Mouse (Mus musculus) kidney, embryonic 15.5 days (tissue): ENCODE measurements at regions not wholly inside any gene's neighbourhood (a gene's known extent, or its start where the extent isn't known, plus 50 kb on each side); places are given as distances from the start of the nearest gene placed in this dataset.
A peak's percentile ranks its signal among the peaks of the same experiment; 100 is the strongest.

Experiments
- ATAC-seq: fragments of 200-750 bp; cut with Nextera tagmentation; replicated peaks from 2 replicates; pipeline ENCODE4 v1.8.0; 2017; ENCODE audit warnings: moderate TSS enrichment; ENCODE audit not compliant: low FRiP score
- H3K27ac ChIP-seq: fragments of 300-500 bp; sonication (generic); 2 replicates; pipeline ENCODE4 v1.5.1; 2015; ENCODE audit warnings: mild to moderate bottlenecking, inconsistent platforms
- H3K27me3 ChIP-seq: fragments of 300-500 bp; sonication (generic); 2 replicates; pipeline ENCODE4 v1.6.1; 2015; ENCODE audit warnings: inconsistent platforms
- H3K36me3 ChIP-seq: fragments of 300-500 bp; sonication (generic); 2 replicates; pipeline ENCODE4 v1.6.1; 2015; ENCODE audit warnings: inconsistent platforms
- H3K4me1 ChIP-seq: fragments of 300-500 bp; sonication (generic); 2 replicates; pipeline ENCODE4 v1.6.1; 2015; ENCODE audit warnings: inconsistent platforms
- H3K4me2 ChIP-seq: fragments of 300-500 bp; sonication (generic); 2 replicates; pipeline ENCODE4 v1.6.1; 2015; ENCODE audit warnings: moderate library complexity, mild to moderate bottlenecking, inconsistent platforms
- H3K4me3 ChIP-seq: fragments of 300-500 bp; sonication (generic); replicated peaks from 2 replicates; pipeline ENCODE4 v1.5.1; 2015; ENCODE audit warnings: mild to moderate bottlenecking, inconsistent platforms
- H3K9ac ChIP-seq: fragments of 300-500 bp; sonication (generic); 2 replicates; pipeline ENCODE4 v1.6.1; 2015; ENCODE audit warnings: mild to moderate bottlenecking, inconsistent platforms
- H3K9me3 ChIP-seq: fragments of 300-500 bp; sonication (generic); replicated peaks from 2 replicates; pipeline ENCODE4 v1.6.1; 2016; ENCODE audit warnings: inconsistent platforms
- WGBS: fragments of 180-500 bp; shearing (Covaris S2); methylation state at CpG from one replicate; pipeline ENCODE4 v1.1.7; 2015; ENCODE audit warnings: mixed read lengths; 5-methylcytosine and 5-hydroxymethylcytosine counted together

DNA sequence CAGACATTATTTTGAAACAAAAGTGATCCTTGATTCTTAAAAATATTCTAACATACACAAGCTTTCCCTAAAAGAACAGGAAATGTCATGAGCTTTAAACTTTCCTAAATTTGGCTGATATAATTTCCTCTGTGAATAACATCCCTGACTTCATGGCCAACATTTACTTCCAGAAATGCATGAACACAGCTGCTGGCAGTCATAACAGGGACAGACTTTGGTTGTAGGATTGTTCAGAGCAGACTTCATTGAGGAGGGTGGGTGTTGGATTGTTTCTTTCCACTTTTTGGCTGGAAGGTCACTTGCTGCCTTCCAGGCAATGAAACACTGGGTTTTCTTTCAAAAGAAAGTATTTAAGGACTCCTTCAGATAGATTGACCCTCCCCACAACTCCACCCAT lies 983.6 kb downstream of the Gsdmc2 start:
- Histone ChIP-seq H3K27ac (no peak overlapping the region), H3K4me3 (no peak overlapping the region), H3K9me3 (no peaks in the 10 kb centered on the region), H3K36me3 (no peaks in the 10 kb centered on the region), H3K4me1 (no peaks in the 10 kb centered on the region), H3K27me3 (no peaks in the 10 kb centered on the region), H3K4me2 (no peak overlapping the region), H3K9ac (no peak overlapping the region)
- ATAC-seq = no peak

DNA sequence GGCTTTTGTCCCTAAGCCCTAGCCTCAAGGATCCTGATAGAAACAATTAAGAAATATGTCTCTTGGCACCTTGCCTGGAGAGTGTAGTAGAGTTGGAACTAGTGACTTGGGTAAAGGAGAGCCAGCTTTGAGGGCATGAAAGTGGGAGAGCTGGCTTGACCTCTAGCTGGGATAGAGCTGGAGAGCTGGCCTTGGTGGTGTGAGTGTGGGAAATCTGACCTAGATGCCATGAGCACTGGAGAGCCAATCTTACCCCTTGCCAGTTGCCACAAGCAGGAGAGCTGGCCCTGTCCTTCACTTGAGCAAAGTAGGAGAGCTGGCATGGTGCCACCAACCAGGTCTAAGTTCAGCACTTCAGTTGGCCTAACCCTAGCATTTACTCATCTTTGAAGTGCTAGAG lies 995.7 kb downstream of the Gsdmc2 start:
- no peaks in the 10 kb centered on the region for H3K36me3 ChIP-seq
- no peak overlapping the region for H3K4me3 ChIP-seq
- no peaks in the 10 kb centered on the region for H3K27me3 ChIP-seq
- no peaks in the 10 kb centered on the region for H3K9me3 ChIP-seq
- peak; percentile 43; the same call in 1 of the 2 replicates for ATAC-seq
- no peak overlapping the region for H3K4me2 ChIP-seq
- H3K4me1 ChIP-seq = no peaks in the 10 kb centered on the region
- H3K9ac ChIP-seq = no peak overlapping the region
- no peak overlapping the region for H3K27ac ChIP-seq

DNA sequence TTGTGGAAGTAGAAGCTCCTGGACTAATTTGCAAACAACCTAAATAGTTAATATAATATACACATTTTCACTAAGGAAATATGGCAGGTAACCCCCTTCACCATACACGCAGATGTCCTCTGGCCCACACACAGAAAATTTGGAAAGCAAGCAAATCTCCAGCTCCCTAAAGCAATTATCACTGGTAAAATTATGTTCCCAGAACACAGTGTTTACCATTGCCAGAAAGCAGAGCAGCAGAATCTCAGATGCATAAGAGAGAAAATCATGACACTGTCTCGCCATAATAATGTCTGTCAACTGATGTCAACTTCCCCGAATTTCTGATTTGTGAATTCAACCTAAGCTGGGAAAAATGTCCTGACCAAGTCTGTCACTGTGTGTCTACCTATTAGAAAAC lies 999.1 kb downstream of the Gsdmc2 start:
- Histone ChIP-seq H3K9ac (no peak overlapping the region), H3K27ac (no peak overlapping the region), H3K4me1 (no peaks in the 10 kb centered on the region), H3K9me3 (no peaks in the 10 kb centered on the region), H3K36me3 (no peaks in the 10 kb centered on the region), H3K4me3 (no peak overlapping the region), H3K27me3 (no peaks in the 10 kb centered on the region), H3K4me2 (no peak overlapping the region)
- ATAC-seq = no peak
- 81% methylated on average over 3 of the region's 3 CpGs for WGBS

DNA sequence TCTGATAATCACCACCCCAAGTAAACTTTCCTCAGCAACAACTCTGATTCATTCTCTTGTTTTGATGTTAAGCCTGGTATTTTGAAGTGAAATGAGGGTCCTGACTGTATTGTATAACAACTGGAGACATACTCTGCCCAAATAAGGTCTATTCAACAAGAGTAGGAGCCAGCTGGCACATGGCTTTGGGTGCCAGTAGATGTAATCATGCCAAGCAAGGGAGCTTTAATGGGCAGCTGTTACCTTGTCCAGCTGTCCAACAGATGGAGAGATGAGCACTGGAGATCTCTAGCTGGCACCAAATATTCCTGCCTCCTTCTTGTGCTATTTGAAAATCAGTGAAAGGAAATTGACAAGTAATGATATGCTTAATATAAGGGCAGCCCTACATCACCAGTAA lies 1019.4 kb downstream of the Gsdmc2 start:
- no peaks in the 10 kb centered on the region for H3K27me3 ChIP-seq
- no peaks in the 10 kb centered on the region for H3K36me3 ChIP-seq
- no peak overlapping the region for H3K4me2 ChIP-seq
- H3K27ac ChIP-seq = no peak overlapping the region
- no peak overlapping the region for H3K9ac ChIP-seq
- H3K9me3 ChIP-seq = no peaks in the 10 kb centered on the region
- no peak overlapping the region for H3K4me3 ChIP-seq
- H3K4me1 ChIP-seq = no peaks in the 10 kb centered on the region
- ATAC-seq = no peak

DNA sequence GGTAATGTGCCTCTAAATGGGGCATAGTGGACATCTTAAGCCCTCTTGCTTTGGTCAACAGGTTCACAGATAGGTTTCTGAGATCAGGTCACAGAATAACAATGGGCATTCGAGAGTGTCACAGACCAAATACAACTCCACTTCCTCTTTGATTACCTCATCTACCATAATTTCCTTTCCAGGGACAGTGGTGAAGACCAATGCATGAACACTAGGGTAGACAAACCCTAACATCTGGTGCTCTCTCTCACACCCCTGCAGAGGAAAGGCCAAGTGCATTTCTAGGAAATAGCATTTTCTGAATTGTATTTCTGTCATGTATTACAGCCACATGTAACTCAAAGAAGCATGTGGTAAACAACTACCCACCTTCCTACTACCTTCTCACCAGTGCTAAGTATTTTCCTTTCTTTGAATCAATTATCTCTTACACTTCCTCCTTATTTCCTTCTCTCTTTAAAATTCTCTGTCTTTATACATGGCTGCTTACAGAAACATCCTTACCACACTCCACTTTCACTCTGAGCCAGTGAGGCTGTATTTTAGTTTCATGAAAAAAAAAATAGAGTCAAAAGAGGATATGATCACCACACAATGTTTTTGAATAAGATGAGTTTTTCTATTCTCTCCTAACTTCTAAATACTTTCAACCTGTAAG lies 1021.0 kb downstream of the Gsdmc2 start:
- H3K27me3 ChIP-seq = no peaks in the 10 kb centered on the region
- no peaks in the 10 kb centered on the region for H3K4me1 ChIP-seq
- H3K9ac ChIP-seq = no peak overlapping the region
- no peak overlapping the region for H3K4me2 ChIP-seq
- 57% methylated on average over 1 of the region's 1 CpGs for WGBS
- ATAC-seq = no peak
- H3K9me3 ChIP-seq = no peaks in the 10 kb centered on the region
- H3K36me3 ChIP-seq = no peaks in the 10 kb centered on the region
- H3K4me3 ChIP-seq = no peak overlapping the region
- no peak overlapping the region for H3K27ac ChIP-seq

DNA sequence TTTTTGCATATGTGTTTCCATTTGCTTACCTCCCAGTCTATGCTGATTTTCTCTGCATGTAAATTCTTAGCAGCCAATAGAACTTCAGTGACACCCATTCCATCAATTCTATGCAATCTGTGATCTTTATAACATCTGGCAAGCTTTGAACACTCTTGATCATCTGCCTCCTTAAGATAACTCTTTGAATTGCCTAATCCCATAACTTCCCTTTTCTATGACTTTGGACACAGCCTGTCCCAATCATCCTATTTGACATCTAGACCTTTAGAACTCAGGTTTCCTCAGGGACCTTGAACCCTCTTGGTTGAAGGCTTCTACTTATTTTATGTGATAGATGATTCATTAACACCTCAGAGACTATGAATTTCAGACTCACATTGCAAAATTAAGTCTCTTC lies 1022.7 kb downstream of the Gsdmc2 start:
- Histone ChIP-seq H3K4me3 (no peak overlapping the region), H3K27ac (no peak overlapping the region), H3K4me1 (no peaks in the 10 kb centered on the region), H3K4me2 (no peak overlapping the region), H3K27me3 (no peaks in the 10 kb centered on the region), H3K36me3 (no peaks in the 10 kb centered on the region), H3K9ac (no peak overlapping the region), H3K9me3 (no peaks in the 10 kb centered on the region)
- ATAC-seq = no peak

DNA sequence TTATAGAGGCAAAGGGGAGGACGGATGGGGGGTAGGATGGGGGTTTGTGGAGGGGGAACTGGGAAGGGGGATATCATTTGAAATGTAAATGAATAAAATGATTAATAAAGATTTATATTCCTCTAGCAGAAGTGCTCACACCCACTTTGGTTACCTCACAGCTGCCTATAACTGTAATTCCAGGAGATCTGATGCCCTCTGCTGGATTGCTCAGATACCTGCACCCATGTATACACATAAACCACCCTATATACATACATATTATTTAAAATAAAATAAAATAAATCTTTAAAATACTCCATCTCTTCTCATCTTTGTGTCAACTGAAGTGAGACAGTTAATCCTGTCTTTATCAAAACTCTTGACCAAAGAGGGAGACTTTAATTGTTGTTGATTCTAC lies 1031.9 kb downstream of the Gsdmc2 start:
- 89% methylated on average over 1 of the region's 1 CpGs for WGBS

DNA sequence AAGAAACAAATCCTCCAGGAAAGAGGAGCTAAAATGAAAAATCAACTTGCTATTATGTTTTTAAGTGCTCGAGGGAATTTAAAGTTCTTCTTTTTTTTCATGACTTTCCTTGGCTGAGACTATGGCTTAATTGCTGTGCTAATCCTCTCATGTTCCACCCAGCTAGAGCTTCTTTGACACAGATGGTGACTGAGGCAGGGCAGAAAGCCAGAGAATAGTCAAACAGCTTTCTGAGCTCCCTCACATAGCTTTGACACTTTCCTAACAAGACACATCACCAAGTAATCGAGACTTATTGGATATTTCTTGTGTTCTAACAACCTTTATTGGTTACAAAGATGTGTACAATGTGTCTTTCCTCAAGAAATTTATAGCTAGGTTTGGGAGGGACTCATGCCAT lies 1033.0 kb downstream of the Gsdmc2 start:
- Histone ChIP-seq H3K27me3 (no peaks in the 10 kb centered on the region), H3K9me3 (no peaks in the 10 kb centered on the region), H3K9ac (no peak overlapping the region), H3K27ac (no peak overlapping the region), H3K4me3 (no peak overlapping the region), H3K4me2 (no peak overlapping the region), H3K4me1 (no peaks in the 10 kb centered on the region), H3K36me3 (no peaks in the 10 kb centered on the region)
- 62% methylated on average over 2 of the region's 2 CpGs for WGBS
- ATAC-seq = no peak

More for the DNA sequence above, 1031.9 kb downstream of the Gsdmc2 start:
- H3K27ac ChIP-seq = no peak overlapping the region
- ATAC-seq = no peak
- no peaks in the 10 kb centered on the region for H3K4me1 ChIP-seq
- no peaks in the 10 kb centered on the region for H3K9me3 ChIP-seq
- H3K9ac ChIP-seq = no peak overlapping the region
- no peaks in the 10 kb centered on the region for H3K27me3 ChIP-seq
- H3K4me2 ChIP-seq = no peak overlapping the region
- H3K4me3 ChIP-seq = no peak overlapping the region
- no peaks in the 10 kb centered on the region for H3K36me3 ChIP-seq

DNA sequence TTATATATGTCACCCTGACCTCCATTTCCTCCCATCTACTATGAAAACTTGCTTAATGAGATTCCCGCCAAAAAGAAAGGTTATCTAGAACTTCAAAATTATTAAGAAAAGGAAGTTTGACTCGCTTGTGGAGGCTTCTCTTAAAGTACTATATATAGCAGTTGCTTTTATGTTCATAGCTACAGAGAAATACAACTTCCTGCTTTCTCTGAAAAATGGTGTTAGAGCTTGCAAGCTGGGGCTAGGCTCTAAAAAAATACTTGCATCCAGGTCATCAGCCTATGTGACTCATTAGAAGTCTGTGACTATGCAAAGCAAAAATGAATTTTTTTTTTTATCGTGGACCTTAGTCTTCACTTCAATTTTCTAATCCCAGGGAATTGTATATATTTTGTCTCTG lies 1035.7 kb downstream of the Gsdmc2 start:
- ATAC-seq = no peak
- H3K27me3 ChIP-seq = no peaks in the 10 kb centered on the region
- H3K36me3 ChIP-seq = no peaks in the 10 kb centered on the region
- H3K9me3 ChIP-seq = no peaks in the 10 kb centered on the region
- no peak overlapping the region for H3K4me2 ChIP-seq
- H3K27ac ChIP-seq = no peak overlapping the region
- no peak overlapping the region for H3K4me3 ChIP-seq
- H3K4me1 ChIP-seq = no peaks in the 10 kb centered on the region
- WGBS = 62% methylated on average over 3 of the region's 3 CpGs
- no peak overlapping the region for H3K9ac ChIP-seq

DNA sequence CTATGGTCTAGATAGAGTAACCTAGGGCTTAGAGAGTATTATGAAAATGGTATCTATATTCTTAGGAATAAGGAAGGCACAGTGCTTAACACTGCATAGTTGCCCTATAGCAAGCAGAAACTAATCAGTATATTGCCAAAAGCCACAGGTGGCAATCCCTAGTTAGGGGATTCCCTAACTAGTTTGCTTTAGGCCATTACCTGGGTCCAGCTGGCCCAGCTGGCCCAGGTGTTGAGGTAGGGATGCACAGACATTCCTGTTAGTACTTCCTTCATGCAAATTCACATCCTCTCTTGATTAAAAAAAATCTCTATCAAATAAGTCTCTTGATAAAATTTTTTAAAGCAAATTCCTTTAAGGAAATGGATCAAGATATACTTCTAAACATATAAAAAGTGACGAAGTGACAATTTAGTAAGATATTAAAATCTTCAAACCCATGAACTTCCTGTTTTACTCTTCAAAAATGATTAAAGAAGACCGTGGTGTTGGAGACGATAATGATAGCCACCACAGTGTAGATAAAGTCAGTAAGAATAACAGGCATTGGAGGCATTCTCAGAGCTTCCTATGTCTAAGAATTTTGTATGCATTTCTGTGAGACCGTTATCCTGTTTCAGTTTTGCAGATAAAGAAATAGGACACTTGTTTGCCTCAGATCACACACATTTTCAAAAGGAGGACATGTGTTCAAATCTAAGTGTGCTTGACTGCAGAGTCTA lies 1036.7 kb downstream of the Gsdmc2 start:
- H3K4me1 ChIP-seq = no peaks in the 10 kb centered on the region
- no peaks in the 10 kb centered on the region for H3K9me3 ChIP-seq
- H3K27ac ChIP-seq = no peak overlapping the region
- H3K4me3 ChIP-seq = no peak overlapping the region
- H3K9ac ChIP-seq = no peak overlapping the region
- H3K27me3 ChIP-seq = no peaks in the 10 kb centered on the region
- ATAC-seq = no peak
- H3K36me3 ChIP-seq = no peaks in the 10 kb centered on the region
- WGBS = 80% methylated on average over 4 of the region's 4 CpGs
- no peak overlapping the region for H3K4me2 ChIP-seq

DNA sequence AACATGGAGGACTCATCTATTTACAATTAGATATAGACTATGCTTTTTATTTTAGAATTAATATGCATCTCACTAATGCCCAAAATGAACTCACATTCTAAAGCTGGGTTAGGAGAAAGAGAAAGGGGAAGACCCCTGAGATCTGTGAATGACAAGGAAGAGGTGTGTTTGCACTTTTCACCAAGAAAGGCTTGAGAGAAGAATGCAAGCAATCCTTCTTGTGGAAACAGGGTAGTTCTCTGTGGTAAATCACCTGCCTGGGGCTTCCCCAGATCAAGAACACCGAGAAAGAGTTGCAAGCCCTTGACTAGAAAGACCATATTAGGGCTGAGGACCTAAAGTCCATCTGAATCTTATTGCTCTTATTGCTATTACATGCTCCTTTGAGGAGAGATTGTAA lies 1037.6 kb downstream of the Gsdmc2 start:
- no peak for ATAC-seq
- no peak overlapping the region for H3K4me3 ChIP-seq
- no peaks in the 10 kb centered on the region for H3K4me1 ChIP-seq
- 80% methylated on average over 1 of the region's 1 CpGs for WGBS
- H3K27ac ChIP-seq = no peak overlapping the region
- no peaks in the 10 kb centered on the region for H3K27me3 ChIP-seq
- H3K9me3 ChIP-seq = no peaks in the 10 kb centered on the region
- no peak overlapping the region for H3K9ac ChIP-seq
- H3K36me3 ChIP-seq = no peaks in the 10 kb centered on the region
- H3K4me2 ChIP-seq = no peak overlapping the region

DNA sequence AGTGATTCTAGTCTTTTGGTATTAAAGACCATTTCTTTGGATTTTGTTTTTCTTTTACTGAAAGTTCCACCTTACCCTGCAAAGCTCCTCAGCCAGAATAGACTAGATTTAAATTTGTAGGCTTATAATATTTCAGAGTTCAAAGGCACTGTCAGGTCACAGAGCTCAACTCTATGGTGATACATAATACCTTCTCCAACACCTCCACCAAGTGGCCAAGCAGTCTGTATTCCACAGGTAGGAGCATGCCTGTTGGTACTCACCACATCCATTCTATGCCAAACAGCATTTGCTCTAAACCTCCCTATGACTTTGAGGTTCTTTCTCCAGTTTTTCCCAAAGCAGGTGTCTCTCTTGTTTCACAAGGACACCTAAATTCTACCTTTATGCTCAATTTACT lies 1042.2 kb downstream of the Gsdmc2 start:
- no peak for ATAC-seq
- no peak overlapping the region for H3K4me3 ChIP-seq

DNA sequence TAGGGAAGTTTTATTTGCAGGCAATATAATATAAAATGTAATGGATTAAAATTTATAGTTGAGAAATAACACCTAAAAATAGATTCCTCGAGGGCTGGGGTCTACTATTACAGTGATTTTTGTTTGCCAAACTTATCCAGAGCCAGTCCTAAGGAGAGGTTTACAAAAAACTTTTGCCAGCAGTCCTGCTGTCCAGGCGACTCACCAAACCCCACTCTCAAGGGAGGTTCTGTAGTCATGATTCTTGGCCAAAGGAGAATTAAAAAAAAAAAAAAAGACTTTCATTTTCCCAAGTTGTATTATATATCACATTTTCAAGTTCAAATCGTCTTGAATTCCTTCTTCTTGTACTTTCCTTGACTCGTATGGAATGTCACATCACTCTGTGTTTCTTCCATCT lies 1046.2 kb downstream of the Gsdmc2 start:
- H3K27ac ChIP-seq = no peak overlapping the region
- no peaks in the 10 kb centered on the region for H3K4me1 ChIP-seq
- no peak for ATAC-seq
- 76% methylated on average over 4 of the region's 4 CpGs for WGBS
- no peaks in the 10 kb centered on the region for H3K27me3 ChIP-seq
- H3K4me3 ChIP-seq = no peak overlapping the region
- no peaks in the 10 kb centered on the region for H3K36me3 ChIP-seq
- no peak overlapping the region for H3K9ac ChIP-seq
- H3K4me2 ChIP-seq = no peak overlapping the region
- no peaks in the 10 kb centered on the region for H3K9me3 ChIP-seq

More for the DNA sequence above, 1042.2 kb downstream of the Gsdmc2 start:
- Histone ChIP-seq H3K4me2 (no peak overlapping the region), H3K9me3 (no peaks in the 10 kb centered on the region), H3K36me3 (no peaks in the 10 kb centered on the region), H3K27ac (no peak overlapping the region), H3K4me1 (no peaks in the 10 kb centered on the region), H3K9ac (no peak overlapping the region), H3K27me3 (no peaks in the 10 kb centered on the region)
